Mouse (Mus musculus) midbrain, embryonic 15.5 days (tissue): ENCODE data around the gene Cxadr. TPM values are rescaled to one million over a fixed set of nuclear protein-coding genes. Genes with fewer than 3 reads are reported as not detected.
"Not testable (repeated sequence)": the region's sequence is repeated elsewhere in the genome, so short reads cannot be mapped to it uniquely, and the experiment has no call there.

Experiments
- ATAC-seq: fragments of 200-750 bp; cut with Nextera tagmentation; replicated peaks from 2 replicates; pipeline ENCODE4 v1.8.0; 2017; ENCODE audit warnings: moderate TSS enrichment
- H3K27ac ChIP-seq: fragments of 300-500 bp; sonication (generic); 2 replicates; pipeline ENCODE4 v1.5.1; 2015; ENCODE audit warnings: mild to moderate bottlenecking, inconsistent platforms
- H3K27me3 ChIP-seq: fragments of 300-500 bp; sonication (generic); replicated peaks from 2 replicates; pipeline ENCODE4 v1.6.1; 2015; ENCODE audit warnings: inconsistent platforms
- H3K36me3 ChIP-seq: fragments of 300-500 bp; sonication (generic); replicated peaks from 2 replicates; pipeline ENCODE4 v1.6.1; 2015; ENCODE audit warnings: inconsistent platforms
- H3K4me1 ChIP-seq: fragments of 300-500 bp; sonication (generic); 2 replicates; pipeline ENCODE4 v1.6.1; 2015; ENCODE audit warnings: inconsistent platforms
- H3K4me2 ChIP-seq: fragments of 300-500 bp; sonication (generic); 2 replicates; pipeline ENCODE4 v1.6.1; 2015; ENCODE audit warnings: inconsistent platforms, mild to moderate bottlenecking, moderate library complexity
- H3K4me3 ChIP-seq: fragments of 300-500 bp; sonication (generic); 2 replicates; pipeline ENCODE4 v1.5.1; 2015; ENCODE audit warnings: mild to moderate bottlenecking, inconsistent platforms
- H3K9ac ChIP-seq: fragments of 300-500 bp; sonication (generic); 2 replicates; pipeline ENCODE4 v1.6.1; 2015; ENCODE audit warnings: mild to moderate bottlenecking, inconsistent platforms
- H3K9me3 ChIP-seq: fragments of 300-500 bp; sonication (generic); 2 replicates; pipeline ENCODE4 v1.6.1; 2016; ENCODE audit warnings: inconsistent platforms
- WGBS: fragments of 180-500 bp; shearing (Covaris S2); methylation state at CpG from one replicate; pipeline ENCODE4 v1.1.7; 2015; ENCODE audit warnings: mixed read lengths; 5-methylcytosine and 5-hydroxymethylcytosine counted together
- polyA plus RNA-seq: library from polyadenylated mRNA; unstranded; fragments of >200 nt; fragmentation: Nextera tagmentation; extraction: Ambion mirVana; gene quantifications from 2 replicates; pipeline ENCODE4 v1.2.1, GENCODE M21; 2015

The Cxadr gene
- polyA plus RNA-seq, 1 experiment from 2014 or later = 181 TPM

- no peak overlapping the region for H3K4me2 ChIP-seq
- H3K27me3 ChIP-seq = no peaks in the 10 kb centered on the region
- no peaks in the 10 kb centered on the region for H3K4me1 ChIP-seq
- H3K9me3 ChIP-seq = no peaks in the 10 kb centered on the region
- H3K9ac ChIP-seq = no peak overlapping the region
- H3K36me3 ChIP-seq = 0 out of 2 replicates have a peak, but pooled peaks cover 2% of the 10 kb centered on the region
- H3K27ac ChIP-seq = no peak overlapping the region
- WGBS = 88% methylated on average over 5 of the region's 5 CpGs
- ATAC-seq = no peak
- H3K4me3 ChIP-seq = no peak overlapping the region
These were observed 41.5 kb downstream of the Cxadr start for GRCm38 (mm10) chr16:78342767-78343166.

DNA sequence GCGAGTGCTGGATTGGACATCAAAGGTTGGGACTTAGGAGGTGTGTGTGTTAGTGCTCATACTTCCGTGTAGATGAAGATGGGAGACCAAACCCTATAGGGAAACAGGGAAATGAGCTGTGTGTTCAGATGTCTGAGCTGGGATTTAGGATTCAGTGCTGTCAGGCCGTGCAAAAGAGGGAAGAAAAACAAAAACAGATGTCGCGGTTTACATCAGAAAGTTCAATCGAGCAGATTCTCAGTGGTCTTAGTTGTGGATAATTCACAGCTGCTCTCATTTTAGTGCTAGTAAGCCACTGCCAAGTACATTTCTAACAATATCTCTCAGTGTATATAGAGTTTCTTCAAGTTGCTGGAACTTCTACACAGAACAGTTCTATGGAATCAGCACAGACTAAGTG lies 42.5 kb downstream of the Cxadr start:
- no peak overlapping the region for H3K27ac ChIP-seq
- H3K4me1 ChIP-seq = no peaks in the 10 kb centered on the region
- H3K9me3 ChIP-seq = no peaks in the 10 kb centered on the region
- H3K27me3 ChIP-seq = no peaks in the 10 kb centered on the region
- H3K4me3 ChIP-seq = no peak overlapping the region
- H3K9ac ChIP-seq = no peak overlapping the region
- 0 out of 2 replicates have a peak, but pooled peaks cover 2% of the 10 kb centered on the region for H3K36me3 ChIP-seq
- no peak for ATAC-seq
- no peak overlapping the region for H3K4me2 ChIP-seq
- WGBS = 72% methylated on average over 6 of the region's 6 CpGs

GRCm38 (mm10) chr16:78346662-78347327 lies 45.5 kb downstream of the Cxadr start:
- no peaks in the 10 kb centered on the region for H3K4me1 ChIP-seq
- H3K4me2 ChIP-seq = no peak overlapping the region
- no peaks in the 10 kb centered on the region for H3K27me3 ChIP-seq
- WGBS = 88% methylated on average over 2 of the region's 2 CpGs
- no peaks in the 10 kb centered on the region for H3K9me3 ChIP-seq
- no peak overlapping the region for H3K4me3 ChIP-seq
- no peak for ATAC-seq
- H3K36me3 ChIP-seq = 0 out of 2 replicates have a peak, but pooled peaks cover 2% of the 10 kb centered on the region
- no peak overlapping the region for H3K9ac ChIP-seq
- no peak overlapping the region for H3K27ac ChIP-seq

DNA sequence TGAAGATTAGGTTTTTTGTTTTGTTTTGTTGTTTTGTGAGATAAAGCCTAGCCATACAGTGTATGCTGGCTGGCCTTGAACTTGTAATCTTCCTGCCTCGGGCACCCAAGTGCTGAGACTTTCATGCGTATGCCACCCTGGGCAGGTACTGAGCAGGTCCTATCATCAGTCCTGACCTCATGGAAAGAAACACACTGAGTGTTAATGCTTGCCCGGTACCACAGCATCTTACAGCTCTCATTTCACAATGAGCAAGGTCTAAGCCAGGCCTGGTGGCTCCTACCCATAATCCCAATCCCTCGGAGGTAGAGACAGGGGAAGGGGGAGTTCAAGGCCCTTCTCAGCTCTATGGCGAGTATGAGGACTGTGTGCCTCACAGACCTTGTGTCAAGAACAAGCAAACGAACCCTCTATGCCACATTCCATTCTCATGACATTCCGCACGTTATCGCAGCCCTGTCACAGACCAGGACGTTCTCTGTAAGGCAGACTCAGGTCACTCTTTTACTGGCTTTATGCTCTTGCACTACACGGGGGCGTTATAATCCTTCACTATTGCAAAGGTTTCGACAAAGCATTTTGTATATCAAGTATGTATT lies 46.1 kb downstream of the Cxadr start:
- no peak overlapping the region for H3K9ac ChIP-seq
- H3K4me3 ChIP-seq = no peak overlapping the region
- no peaks in the 10 kb centered on the region for H3K27me3 ChIP-seq
- H3K36me3 ChIP-seq = 0 out of 2 replicates have a peak, but pooled peaks cover 2% of the 10 kb centered on the region
- no peaks in the 10 kb centered on the region for H3K9me3 ChIP-seq
- ATAC-seq = no peak
- WGBS = 85% methylated on average over 13 of the region's 13 CpGs
- no peaks in the 10 kb centered on the region for H3K4me1 ChIP-seq
- no peak overlapping the region for H3K27ac ChIP-seq
- H3K4me2 ChIP-seq = no peak overlapping the region

DNA sequence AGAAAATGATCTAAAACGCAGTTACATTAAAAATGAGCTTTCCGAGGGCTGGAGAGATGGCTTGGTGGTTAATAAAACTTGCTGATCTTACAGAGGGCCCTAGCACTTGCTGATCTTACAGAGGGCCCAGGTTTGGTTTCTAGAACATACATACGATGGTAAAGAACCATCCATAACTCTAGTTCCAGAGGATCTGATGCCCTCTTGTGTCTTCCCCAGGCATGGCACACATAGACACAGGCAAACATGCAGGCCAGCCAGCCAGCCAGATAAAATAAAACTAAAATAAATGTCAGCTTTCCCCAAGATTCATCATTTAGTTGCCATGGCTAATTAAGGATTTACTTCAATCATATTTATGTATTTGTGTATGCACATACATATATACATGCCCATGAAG lies 56.5 kb downstream of the Cxadr start:
- no peak for ATAC-seq
- 94% methylated on average over 3 of the region's 3 CpGs for WGBS
- no peak overlapping the region for H3K9ac ChIP-seq
- no peak overlapping the region for H3K27ac ChIP-seq
- H3K4me1 ChIP-seq = no peaks in the 10 kb centered on the region
- no peaks in the 10 kb centered on the region; the same call in 1 of the 2 replicates for H3K36me3 ChIP-seq
- no peak overlapping the region for H3K4me3 ChIP-seq
- H3K9me3 ChIP-seq = no peaks in the 10 kb centered on the region
- no peak overlapping the region for H3K4me2 ChIP-seq
- H3K27me3 ChIP-seq = no peaks in the 10 kb centered on the region

DNA sequence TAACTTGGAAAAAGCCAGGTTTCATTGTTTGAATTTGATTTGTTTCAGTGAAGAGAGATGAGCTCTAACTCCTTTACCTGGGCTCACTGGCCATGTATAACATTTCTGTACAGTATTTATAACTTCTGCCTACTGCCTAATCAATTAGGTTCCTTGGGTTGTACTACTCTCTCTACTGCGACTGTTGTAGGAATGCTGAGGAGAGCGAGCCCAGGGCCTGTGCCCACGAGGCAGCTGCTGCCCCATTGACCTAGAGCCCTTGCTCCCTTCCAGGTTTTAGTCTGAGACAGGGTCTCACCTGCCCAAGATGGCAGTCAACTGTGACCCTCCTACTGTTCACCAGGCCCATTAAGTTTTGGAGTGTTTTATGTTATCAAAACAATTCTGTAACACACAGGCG lies 60.2 kb downstream of the Cxadr start:
- H3K4me1 ChIP-seq = no peaks in the 10 kb centered on the region
- no peaks in the 10 kb centered on the region for H3K9me3 ChIP-seq
- no peak for ATAC-seq
- no peaks in the 10 kb centered on the region; the same call in 1 of the 2 replicates for H3K36me3 ChIP-seq
- H3K27me3 ChIP-seq = no peaks in the 10 kb centered on the region
- 91% methylated on average over 4 of the region's 4 CpGs for WGBS
- no peak overlapping the region for H3K27ac ChIP-seq
- no peak overlapping the region for H3K4me2 ChIP-seq
- H3K9ac ChIP-seq = no peak overlapping the region
- no peak overlapping the region for H3K4me3 ChIP-seq

DNA sequence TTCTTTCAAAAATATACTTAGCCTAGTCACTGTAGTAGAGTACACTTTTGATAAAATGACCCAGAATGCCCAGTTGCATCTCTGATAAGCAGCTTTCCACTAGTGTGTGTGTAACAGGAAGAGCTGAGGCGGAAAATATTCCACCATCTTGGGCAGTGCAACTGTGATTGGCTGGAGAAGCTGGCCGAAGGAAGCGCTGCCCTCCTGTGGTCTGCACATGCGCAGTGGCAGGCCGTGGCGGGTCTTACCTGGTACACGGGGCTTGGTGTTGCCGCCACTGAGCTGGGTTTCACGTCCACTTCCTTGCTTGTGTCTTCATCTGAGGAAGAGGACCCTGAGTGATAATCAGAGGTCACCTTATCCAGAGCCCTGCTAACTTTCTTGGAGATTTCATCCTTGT lies 63.3 kb downstream of the Cxadr start:
- not testable (repeated sequence) for H3K4me3 ChIP-seq, H3K27me3 ChIP-seq, ATAC-seq, H3K27ac ChIP-seq, H3K4me1 ChIP-seq, H3K36me3 ChIP-seq, H3K9ac ChIP-seq, H3K4me2 ChIP-seq, H3K9me3 ChIP-seq
- WGBS = 93% methylated on average over 9 of the region's 9 CpGs

DNA sequence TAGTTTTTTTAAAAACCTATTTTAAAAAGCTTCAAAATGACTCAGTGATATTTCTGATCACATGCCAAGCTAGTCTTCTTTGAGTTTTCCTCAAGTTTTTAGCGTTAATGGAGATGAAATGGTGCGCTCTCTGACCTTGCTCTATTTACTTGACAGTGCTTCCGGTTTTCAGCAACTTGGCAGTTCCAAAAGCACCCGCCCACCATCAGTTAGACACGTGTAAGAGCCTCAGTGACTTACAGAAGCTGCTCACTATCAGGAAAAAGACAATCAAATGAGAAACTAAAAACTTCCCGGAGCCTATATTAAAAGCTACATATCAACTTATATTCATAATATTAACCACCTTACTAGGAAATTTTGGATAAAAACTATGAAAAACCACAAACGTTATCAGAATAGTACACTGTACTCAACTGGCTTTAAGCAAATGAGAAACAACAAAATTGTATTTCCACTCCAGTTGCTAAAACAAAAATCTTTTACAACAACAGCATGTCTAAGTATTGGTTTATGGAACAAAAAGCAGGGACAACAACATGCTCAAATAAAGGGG lies 70.3 kb downstream of the Cxadr start:
- Histone ChIP-seq H3K27me3 (no peaks in the 10 kb centered on the region), H3K9ac (no peak overlapping the region), H3K4me1 (peaks cover 7% of the 10 kb centered on the region; the same call in 1 of the 2 replicates), H3K4me2 (no peak overlapping the region), H3K27ac (no peak overlapping the region), H3K4me3 (no peak overlapping the region), H3K36me3 (0 out of 2 replicates have a peak, but pooled peaks cover 5% of the 10 kb centered on the region), H3K9me3 (no peaks in the 10 kb centered on the region)
- no peak for ATAC-seq
- 85% methylated on average over 7 of the region's 7 CpGs for WGBS

DNA sequence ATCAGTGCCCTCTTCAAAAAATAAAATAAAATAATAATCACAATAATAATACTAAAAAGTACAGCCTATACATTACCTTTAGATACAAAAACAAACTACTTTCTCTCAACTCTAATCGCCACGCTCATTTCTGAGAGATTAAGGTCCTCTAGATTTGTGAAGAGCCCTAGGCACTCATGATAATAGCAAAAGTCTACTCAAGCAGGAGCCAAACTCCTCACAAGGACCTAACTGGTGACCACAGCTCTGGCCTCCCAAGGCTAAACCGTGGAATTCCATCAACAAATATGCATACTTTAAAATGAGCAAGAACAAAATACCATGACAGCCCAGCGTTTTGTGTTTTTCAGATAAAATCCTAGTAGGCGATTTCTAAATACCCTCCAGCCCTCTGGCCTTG lies 71.5 kb downstream of the Cxadr start:
- no peaks in the 10 kb centered on the region for H3K27me3 ChIP-seq
- 0 out of 2 replicates have a peak, but pooled peaks cover 2% of the 10 kb centered on the region for H3K36me3 ChIP-seq
- no peak overlapping the region for H3K4me3 ChIP-seq
- no peaks in the 10 kb centered on the region for H3K9me3 ChIP-seq
- WGBS = 88% methylated on average over 5 of the region's 5 CpGs
- H3K9ac ChIP-seq = no peak overlapping the region
- peaks cover 7% of the 10 kb centered on the region; the same call in 1 of the 2 replicates for H3K4me1 ChIP-seq
- no peak for ATAC-seq
- no peak overlapping the region for H3K27ac ChIP-seq
- H3K4me2 ChIP-seq = no peak overlapping the region

GRCm38 (mm10) chr16:78373743-78374142 lies 72.5 kb downstream of the Cxadr start:
- H3K4me1 ChIP-seq = peaks cover 7% of the 10 kb centered on the region; the same call in 1 of the 2 replicates
- WGBS = 77% methylated on average over 8 of the region's 8 CpGs
- H3K4me3 ChIP-seq = no peak overlapping the region
- ATAC-seq = no peak
- no peaks in the 10 kb centered on the region for H3K27me3 ChIP-seq
- no peak overlapping the region for H3K9ac ChIP-seq
- H3K36me3 ChIP-seq = 0 out of 2 replicates have a peak, but pooled peaks cover under 1% of the 10 kb centered on the region
- no peak overlapping the region for H3K27ac ChIP-seq
- no peak overlapping the region for H3K4me2 ChIP-seq
- no peaks in the 10 kb centered on the region for H3K9me3 ChIP-seq

DNA sequence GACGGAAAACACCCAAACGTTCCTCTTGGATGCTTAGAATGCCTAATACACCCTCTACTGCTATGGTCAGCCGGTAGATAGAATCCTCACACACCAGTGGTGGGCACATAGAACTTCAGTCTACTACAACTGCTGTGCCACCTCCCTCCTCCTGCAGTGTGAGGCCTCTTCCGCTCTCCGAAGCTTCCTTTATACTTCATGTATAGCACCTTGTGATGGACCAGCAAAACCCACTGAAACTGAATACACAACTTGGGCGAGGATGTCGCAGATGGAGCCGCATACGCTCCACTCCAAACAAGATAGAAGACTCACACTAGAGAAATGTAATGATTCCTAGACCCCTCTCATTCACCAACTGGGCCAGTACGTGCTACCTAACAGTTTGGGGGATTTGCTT lies 73.9 kb downstream of the Cxadr start:
- WGBS = 54% methylated on average over 10 of the region's 10 CpGs
- Histone ChIP-seq H3K27ac (no peak overlapping the region), H3K27me3 (no peaks in the 10 kb centered on the region), H3K9ac (no peak overlapping the region), H3K36me3 (no peaks in the 10 kb centered on the region), H3K4me2 (peak overlapping the region; percentile 60), H3K9me3 (no peaks in the 10 kb centered on the region), H3K4me1 (peaks cover 7% of the 10 kb centered on the region; the same call in 1 of the 2 replicates), H3K4me3 (peak overlapping the region; percentile 82)
- no peak for ATAC-seq

DNA sequence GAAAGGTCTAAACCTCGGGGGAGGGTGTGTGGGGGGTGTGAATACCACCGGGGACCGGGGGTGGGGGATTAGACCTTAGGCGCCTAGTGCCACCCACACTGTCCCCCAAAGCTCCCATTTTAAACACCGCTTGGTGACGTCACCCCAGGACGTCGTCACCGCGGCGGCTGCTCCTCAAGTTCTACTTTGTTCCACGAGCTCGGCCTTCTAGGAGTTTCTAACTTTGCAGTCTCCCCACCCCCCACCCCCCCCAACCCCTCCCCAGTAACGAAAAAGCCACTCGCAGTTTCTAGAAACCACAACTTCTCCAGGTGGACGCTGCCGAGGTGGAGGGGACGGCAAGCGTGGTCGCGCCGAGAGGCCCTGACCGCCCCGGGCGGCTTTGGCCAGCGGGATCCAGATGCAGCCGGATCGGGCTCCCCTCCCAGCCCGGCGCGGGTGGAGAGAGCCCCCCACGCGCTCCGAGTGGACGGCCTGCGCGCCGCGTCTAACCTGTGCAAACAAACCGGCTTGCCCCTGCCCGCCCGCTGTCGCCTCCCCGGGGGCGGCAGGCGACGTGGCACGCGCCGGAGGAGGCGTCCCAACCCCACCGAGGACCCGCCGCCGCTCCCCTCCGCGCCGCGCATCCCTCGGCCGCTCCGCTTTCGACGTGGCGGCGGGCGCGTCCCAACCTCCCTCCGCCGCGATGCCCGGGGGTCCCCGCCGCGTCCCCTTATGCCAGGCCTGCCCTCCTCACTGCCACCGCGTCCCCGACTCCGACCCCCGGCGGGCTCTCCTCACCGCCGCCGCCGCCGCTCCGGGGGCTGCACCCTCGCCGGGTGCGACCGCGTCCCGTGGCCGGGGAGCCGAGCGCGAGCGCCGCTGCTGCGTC lies 74.8 kb downstream of the Cxadr start:
- under 1% methylated on average over 89 of the region's 100 CpGs for WGBS
- peak; percentile 81 for ATAC-seq
- Histone ChIP-seq H3K9ac (peak overlapping the region; percentile 66), H3K36me3 (no peaks in the 10 kb centered on the region), H3K4me2 (peak overlapping the region; percentile 60), H3K9me3 (no peaks in the 10 kb centered on the region), H3K27me3 (no peaks in the 10 kb centered on the region), H3K27ac (peak overlapping the region; percentile 52), H3K4me1 (peaks cover 7% of the 10 kb centered on the region; the same call in 1 of the 2 replicates), H3K4me3 (peak overlapping the region; percentile 82)
